Mouse (Mus musculus): ENCODE measurements around the gene Repin1.

Gene Repin1

DNA sequence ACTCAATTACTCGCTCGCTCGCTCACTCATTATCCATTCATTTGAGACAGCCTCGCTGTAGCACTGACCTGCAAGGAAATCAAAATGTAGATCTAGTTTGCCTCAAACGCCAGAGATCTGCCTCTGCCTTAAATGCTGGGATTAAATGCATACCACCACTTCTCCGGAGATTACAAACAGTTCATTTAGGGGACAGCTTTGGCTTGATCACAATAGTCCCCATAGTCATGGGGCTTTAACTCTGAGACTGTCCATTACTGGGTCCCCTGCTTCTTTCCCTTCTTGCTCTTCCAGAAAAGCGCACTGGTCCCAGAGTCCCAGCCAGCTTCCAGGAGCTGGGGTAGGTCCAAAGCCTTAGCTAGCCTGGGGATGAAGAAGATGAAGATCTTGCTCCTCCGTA lies 32.8 kb downstream of the Repin1 start, which contains the start of gene AI854703:
TSS of gene AI854703 (plus strand) at position 301 of the 400 bp plus-strand sequence.
- DNase-seq (ENCODE audit: low spot score) = no peak

DNA sequence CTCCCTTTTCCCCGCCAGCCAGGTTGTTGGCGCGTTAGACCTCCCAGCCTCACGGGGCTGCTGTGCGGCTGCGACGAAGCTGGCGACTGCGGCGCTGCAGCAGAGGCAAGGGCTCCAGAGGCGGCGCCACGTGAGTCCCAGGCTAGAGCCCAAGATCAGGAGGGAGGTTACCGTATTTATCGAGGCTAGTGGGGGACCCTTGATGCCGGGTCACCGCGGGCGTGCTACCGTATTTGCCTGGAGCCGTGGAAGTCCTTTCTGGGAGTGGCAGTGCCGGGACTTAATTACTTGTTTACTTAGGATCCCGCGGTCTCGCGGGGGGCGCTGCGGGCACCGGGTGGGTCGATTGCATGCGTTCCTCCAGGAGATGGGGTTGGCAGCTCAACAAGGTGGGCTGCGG lies 33.3 kb downstream of the Repin1 start:
- peak; percentile 85 for DNase-seq (ENCODE audit: low spot score)

GRCm38 (mm10) chr6:48627511-48627924 lies 33.8 kb downstream of the Repin1 start:
- DNase-seq (ENCODE audit: low spot score) = no peak

DNA sequence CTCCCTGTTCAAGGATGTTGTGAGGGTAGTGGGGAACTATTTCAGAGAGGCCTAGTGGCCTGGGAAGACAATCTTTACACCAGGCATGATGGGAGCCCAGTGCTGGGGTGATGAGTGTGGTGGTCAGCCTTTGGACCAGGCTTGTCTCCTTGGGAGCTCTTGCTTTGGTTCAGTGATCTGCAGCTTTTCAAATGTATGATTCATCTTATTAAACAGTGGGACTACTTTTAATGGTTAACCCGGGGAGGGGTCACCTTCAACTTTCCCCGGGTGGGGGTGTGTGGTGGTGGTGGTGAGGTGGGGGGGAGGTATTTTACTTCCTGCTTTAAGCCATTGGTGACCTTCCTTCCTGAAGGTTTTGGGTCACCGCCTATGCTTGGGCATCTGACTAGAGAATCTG lies 34.7 kb downstream of the Repin1 start:
- no peak for DNase-seq (ENCODE audit: low spot score)

- peak; percentile 44 for DNase-seq (ENCODE audit: low spot score)
Observed at GRCm38 (mm10) chr6:48628808-48629660, 35.4 kb downstream of the Repin1 start.

- DNase-seq (ENCODE audit: low spot score) = no peak
Observed at GRCm38 (mm10) chr6:48629661-48630034, 36.0 kb downstream of the Repin1 start.

- DNase-seq (ENCODE audit: low spot score) = no peak
Observed at GRCm38 (mm10) chr6:48630831-48631230, 37.1 kb downstream of the Repin1 start.

GRCm38 (mm10) chr6:48635105-48635504 lies 41.4 kb downstream of the Repin1 start:
- DNase-seq (ENCODE audit: low spot score) = no peak

- DNase-seq (ENCODE audit: low spot score) = peak; percentile 56
Observed at GRCm38 (mm10) chr6:48636515-48636914, 42.8 kb downstream of the Repin1 start.

DNA sequence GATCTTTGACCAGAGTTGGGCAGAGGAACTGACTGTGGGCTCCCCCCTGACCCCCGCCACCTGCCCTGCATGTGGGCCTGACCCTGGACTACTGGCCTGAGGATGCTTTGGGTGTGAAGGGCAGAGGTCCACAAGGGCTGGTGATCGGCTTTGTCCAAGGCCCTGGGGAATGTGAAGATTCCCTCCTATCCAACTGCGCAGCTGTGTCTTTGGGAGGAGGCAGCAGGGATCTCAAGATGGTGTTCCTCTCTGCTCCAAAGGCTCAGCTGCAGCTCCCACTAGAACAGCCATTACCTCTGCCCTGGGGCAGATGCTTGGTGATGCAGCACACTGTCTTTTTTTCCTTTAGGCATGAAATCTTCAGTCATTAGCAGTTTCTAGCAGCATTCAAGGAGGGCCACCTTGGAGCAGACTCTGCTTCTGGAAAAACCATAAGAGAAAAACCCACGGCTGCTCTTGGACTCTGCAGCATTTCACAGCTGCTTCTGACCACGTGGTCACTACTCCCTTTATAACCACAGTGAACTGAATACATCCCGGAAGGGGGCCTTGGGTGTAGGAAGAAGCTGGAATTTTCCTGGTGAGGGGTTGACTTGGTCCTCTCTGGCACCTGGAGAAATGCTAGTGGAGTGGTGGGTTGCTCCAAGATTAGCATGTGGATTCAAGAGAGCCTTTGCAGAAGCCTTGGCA lies 44.3 kb downstream of the Repin1 start:
- DNase-seq (ENCODE audit: low spot score) = no peak

DNA sequence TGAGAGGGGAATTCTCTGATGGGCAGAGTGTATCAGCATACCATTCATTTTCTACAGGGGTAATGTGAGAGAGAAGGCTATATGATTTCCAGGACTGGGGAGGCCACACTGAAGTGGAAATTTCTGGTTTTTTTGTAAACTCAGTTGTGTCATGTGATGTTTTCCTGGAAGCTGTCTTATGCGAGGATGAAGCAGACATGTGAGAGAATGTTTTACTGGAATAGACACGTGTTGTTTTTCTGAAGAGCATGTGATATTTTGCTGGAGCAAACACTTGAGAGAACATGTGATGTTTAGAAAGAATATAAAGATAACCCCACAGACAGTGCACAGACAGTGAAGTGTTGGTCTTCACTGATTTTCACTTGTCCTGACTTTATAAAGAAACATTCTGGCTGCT lies 44.9 kb downstream of the Repin1 start:
- no peak for DNase-seq (ENCODE audit: low spot score)

- DNase-seq (ENCODE audit: low spot score) = no peak
Observed at GRCm38 (mm10) chr6:48641391-48641790, 47.7 kb downstream of the Repin1 start.

GRCm38 (mm10) chr6:48642764-48643292 lies 49.1 kb downstream of the Repin1 start:
- peak; percentile 90 for DNase-seq (ENCODE audit: low spot score)

DNA sequence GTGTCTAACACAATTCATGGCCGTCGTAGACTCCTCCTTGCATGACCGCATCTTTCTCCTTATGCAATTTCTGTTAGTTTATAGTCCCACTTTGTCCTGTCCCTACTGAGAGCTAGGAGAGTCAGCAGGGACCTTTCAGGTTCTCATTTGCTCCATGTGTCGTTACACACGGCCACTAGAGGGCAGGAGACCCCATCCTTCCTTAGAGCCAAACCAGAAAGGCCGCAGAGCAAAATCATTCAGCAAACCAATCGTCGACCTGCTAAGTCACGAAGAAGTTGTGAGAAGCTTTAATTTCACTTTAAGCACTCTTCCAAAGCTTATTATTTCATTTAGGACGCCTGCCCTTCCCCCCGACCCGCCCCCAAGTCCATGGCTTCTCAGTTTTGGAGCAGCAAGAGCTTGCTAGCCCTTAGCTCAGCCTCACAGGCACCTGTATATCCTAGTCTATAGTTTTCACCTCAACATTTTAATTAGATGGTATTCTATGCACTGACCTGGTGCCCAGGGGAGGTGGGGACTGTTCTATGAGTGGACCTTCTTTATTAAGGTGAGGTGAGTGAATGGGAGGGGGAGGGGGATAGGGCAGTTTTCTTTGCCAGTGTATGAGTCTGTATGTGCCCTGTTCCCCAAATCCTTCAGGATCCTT lies 52.1 kb downstream of the Repin1 start:
- peak; percentile 82 for DNase-seq (ENCODE audit: low spot score)

DNA sequence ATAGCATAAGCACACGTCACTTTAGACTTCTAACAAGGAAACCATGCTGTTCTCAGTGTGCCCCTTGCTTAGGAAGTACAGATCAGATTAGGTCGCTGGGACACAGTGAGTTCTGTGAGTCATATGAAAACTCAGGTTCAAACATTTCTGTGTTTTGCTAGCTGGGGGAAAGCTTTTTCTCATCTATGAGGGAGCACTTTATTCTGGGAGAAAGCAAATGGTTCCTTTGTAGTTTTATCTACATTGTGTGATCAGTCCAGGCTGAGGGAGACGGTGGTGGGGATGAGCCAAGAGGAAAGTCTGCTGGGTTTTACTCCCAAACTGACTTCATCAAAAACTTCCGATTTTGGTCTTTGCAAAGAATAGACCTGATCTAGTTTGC lies 52.6 kb downstream of the Repin1 start:
- no peak for DNase-seq (ENCODE audit: low spot score)

GRCm38 (mm10) chr6:48646995-48647394 lies 53.3 kb downstream of the Repin1 start, which contains the start of gene Gimap8:
Gimap8 (plus strand) TSS chr6:48647234.
- peak; percentile 41 for DNase-seq (ENCODE audit: low spot score)

GRCm38 (mm10) chr6:48647611-48648010 lies 53.9 kb downstream of the Repin1 start:
- no peak for DNase-seq (ENCODE audit: low spot score)

Data from embryo, embryonic 10 days (tissue).